Mouse (Mus musculus): ENCODE results near the gene Btn2a2. TPM values are rescaled to one million over a fixed set of nuclear protein-coding genes. Genes with fewer than 3 reads are reported as not detected.

The Btn2a2 gene
- polyA plus RNA-seq (2012; rRNA removed): 0.04 and 0.11 TPM in 2 replicates

DNA sequence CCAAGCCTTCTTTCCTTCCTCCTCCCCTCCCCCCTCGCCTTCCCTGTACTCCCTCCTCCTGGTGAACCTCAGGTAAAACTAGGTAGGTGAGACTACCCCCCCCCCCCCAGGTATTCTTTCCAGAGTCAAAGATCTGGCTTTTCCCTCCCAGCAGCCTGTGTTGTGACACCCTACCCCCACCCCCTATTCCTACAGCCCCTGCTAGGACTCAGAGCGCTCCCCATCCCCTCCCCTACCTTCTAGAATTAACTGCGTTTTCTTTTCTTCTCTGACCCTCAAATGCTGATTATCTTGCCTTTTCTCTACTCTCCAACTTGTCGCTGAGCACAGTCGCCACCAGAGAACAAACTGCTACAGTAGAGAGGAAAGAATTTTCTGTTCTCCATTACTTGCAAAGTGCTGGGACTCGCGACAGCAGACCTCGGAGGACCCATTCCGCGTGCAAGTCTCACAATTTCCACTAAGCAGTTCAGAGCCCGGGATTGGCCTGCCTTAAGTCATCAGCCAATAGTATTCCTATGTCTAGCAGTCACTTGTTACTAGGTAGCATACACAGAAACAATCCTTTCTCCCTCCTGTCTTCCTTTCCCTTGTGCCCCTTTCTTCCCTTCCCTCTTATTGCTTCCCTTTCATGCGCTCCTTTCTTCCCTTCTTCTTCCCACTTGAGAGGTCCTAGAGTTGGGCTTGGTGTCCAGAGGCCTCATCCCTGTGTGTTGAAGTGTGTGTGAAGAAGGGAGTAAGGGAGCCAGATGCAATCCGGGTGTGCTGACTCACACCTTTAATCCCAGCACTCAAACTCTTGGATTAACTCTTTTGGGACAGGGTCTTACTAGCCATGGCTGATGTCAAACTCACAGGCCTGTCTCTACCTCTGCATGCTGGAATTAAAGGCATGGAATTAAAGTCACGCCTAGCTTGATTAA is at the start of gene Btn2a2:
Btn2a2 (minus strand) TSS at position 458 of the 923 bp plus-strand sequence.

DNA sequence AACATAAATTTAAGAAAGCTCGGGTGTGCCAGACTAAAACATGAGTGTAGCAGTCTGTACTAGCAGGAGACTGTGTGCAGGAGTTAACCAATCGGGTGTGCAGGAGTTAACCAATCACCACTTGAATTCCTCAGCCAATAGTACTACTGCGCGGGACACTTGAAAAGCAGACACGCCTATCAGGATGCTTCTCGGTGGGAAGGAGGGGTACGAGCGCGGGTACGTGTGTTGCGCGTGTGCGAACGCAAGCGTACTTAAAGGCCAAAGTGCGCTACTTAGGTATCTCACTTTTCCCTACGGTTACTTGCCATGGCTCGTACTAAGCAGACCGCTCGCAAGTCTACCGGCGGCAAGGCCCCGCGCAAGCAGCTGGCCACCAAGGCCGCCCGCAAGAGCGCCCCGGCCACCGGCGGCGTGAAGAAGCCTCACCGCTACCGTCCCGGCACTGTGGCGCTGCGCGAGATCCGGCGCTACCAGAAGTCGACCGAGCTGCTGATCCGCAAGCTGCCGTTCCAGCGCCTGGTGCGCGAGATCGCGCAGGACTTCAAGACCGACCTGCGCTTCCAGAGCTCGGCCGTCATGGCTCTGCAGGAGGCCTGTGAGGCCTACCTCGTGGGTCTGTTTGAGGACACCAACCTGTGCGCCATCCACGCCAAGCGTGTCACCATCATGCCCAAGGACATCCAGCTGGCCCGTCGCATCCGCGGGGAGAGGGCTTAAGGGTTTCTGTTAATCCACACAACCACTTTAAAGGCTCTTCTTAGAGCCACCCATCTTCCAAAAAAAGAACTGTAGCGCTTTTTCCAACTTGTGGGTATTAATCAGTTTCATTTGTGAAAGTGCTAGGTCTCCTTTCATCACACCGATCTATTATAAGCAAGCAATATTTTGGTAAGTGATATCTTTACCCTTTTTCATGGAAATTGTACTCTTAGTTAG is 46.7 kb upstream of the Btn2a2 start, which contains the start of gene Hist1h3g:
Hist1h3g (plus strand) TSS at position 286 of the 939 bp plus-strand sequence.

DNA sequence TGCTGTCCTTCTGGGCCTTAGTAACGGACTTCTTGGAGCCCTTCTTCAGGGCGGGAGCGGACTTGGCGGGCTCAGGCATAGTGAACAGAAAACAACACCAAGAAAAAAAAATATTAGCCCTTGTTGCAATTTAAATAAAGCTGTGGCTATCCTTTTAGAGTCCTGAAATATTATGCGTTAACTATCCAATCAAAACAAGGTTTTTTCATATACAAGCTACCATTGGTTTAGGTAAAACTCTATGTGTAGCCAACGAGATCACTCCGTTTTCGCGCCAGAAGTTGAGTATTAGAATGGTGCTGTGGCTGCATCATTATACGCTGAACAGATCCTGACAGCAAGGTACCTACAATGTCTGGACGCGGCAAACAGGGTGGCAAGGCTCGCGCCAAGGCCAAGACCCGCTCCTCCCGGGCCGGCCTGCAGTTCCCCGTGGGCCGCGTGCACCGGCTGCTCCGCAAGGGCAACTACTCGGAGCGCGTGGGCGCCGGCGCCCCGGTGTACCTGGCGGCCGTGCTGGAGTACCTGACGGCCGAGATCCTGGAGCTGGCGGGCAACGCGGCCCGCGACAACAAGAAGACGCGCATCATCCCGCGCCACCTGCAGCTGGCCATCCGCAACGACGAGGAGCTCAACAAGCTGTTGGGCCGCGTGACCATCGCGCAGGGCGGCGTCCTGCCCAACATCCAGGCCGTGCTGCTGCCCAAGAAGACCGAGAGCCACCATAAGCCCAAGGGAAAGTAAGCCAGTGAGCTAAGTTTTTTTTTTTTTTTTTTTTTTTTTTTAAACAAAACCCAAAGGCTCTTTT is 45.1 kb upstream of the Btn2a2 start, which contains the start of gene Hist1h2af:
Hist1h2af (plus strand) TSS at position 347 of the 808 bp plus-strand sequence.

DNA sequence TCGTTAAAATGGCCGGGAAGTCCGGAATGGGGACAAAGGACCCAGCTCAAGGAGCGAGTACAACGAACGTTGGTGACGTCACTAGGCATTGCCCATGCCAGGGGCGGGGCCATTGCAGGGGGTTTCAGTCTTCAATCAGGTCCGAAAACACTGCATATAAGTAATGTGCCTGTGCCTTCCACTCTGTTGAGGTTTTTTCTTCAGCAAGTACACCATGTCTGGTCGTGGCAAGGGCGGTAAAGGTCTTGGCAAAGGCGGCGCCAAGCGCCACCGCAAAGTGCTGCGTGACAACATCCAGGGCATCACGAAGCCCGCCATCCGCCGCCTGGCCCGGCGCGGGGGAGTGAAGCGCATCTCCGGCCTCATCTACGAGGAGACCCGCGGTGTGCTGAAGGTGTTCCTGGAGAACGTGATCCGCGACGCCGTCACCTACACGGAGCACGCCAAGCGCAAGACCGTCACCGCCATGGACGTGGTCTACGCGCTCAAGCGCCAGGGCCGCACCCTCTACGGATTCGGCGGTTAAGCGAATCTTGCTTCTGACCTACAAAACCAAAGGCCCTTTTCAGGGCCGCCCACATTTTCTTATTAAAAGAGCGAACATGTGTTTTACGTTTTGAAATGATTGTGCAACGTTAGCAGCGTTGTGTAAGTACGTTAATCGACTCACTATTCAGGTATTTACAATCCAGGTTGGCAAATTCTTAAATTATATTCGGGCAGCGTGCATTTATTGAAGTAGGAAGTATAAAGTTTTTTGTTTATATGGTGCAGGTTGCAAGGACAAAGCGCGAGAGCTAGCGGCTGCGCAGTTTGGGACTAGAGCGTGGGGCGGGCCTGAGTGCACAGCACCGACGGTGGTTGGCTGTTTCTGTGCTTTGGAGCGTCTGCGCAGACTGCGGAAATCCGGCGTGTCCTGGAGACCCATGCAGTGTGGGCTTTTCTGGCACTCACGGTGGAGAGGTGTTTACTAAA is 42.5 kb upstream of the Btn2a2 start, which contains the start of gene Hist1h4h:
Hist1h4h (plus strand) TSS at position 150 of the 975 bp plus-strand sequence.

DNA sequence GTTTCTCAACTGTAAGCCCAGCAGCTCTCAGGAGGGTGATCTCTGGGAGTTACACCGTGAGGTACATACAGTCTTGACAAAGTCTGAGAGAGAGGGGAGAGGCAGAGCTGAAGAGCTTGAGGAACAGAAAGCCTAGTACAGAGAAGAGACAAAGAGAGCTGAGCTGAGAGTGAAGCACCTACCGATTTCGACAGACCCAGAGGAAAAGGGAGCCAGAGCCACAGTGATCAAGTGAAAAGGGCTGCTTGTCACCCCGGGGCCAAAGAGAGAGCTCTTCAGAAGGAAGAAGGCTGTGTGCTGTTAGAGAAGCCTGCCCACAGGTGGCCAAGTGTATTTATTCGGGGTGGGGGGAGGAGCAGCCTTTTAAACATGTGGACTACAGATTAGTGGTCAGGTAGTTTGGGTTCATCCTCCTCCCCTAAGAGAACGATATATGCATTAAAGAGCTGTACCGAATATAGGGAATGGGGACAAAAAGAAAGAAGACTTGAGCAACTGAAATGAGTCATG is 23.0 kb downstream of the Btn2a2 start, which contains the start of gene Btn1a1:
Btn1a1 (minus strand) TSS at position 302 of the 510 bp plus-strand sequence.

Other genes with a start within 250 kb of the Btn2a2 start
- gene Vmn1r223, start 241.7 kb downstream of the Btn2a2 start, polyA plus RNA-seq (2012; rRNA removed): not detected in 2 replicates
- 22.2 and 24.3 TPM in 2 replicates for gene Zfp322a, start 119.6 kb downstream of the Btn2a2 start, polyA plus RNA-seq (2012; rRNA removed)
- 8.5 and 9.1 TPM in 2 replicates for gene Abt1, start 65.0 kb downstream of the Btn2a2 start, polyA plus RNA-seq (2012; rRNA removed)
- gene Btn1a1, start 23.0 kb downstream of the Btn2a2 start, polyA plus RNA-seq (2012; rRNA removed): 0.06 and 0.07 TPM in 2 replicates
- 14.7 and 20.5 TPM in 2 replicates for gene Hist1h4h, start 42.2 kb upstream of the Btn2a2 start, polyA plus RNA-seq (2012; rRNA removed)
- 187 and 225 TPM in 2 replicates for gene Hist1h2af, start 45.0 kb upstream of the Btn2a2 start, polyA plus RNA-seq (2012; rRNA removed)
- 16.6 and 25.3 TPM in 2 replicates for gene Hist1h3g, start 46.6 kb upstream of the Btn2a2 start, polyA plus RNA-seq (2012; rRNA removed)
- 2.4 and 4.0 TPM in 2 replicates for gene Hist1h2bh, start 54.5 kb upstream of the Btn2a2 start, polyA plus RNA-seq (2012; rRNA removed)
- gene Hist1h3f, start 55.2 kb upstream of the Btn2a2 start, polyA plus RNA-seq (2012; rRNA removed): 2.5 and 3.5 TPM in 2 replicates
- 10.2 and 14.3 TPM in 2 replicates for gene Hist1h4f, start 62.8 kb upstream of the Btn2a2 start, polyA plus RNA-seq (2012; rRNA removed)
- 0.30 and 0.45 TPM in 2 replicates for gene Hist1h1d, start 64.4 kb upstream of the Btn2a2 start, polyA plus RNA-seq (2012; rRNA removed)
- gene Hist1h3e, start 73.5 kb upstream of the Btn2a2 start, polyA plus RNA-seq (2012; rRNA removed): 20.2 and 31.1 TPM in 2 replicates
- 9.2 and 10.5 TPM in 2 replicates for gene Hist1h2ae, start 82.4 kb upstream of the Btn2a2 start, polyA plus RNA-seq (2012; rRNA removed)
- 17.6 and 25.1 TPM in 2 replicates for gene Hist1h2bg, start 82.5 kb upstream of the Btn2a2 start, polyA plus RNA-seq (2012; rRNA removed)
- gene Hist1h2bf, start 85.3 kb upstream of the Btn2a2 start, polyA plus RNA-seq (2012; rRNA removed): 7.5 and 10.9 TPM in 2 replicates
- 4.5 and 5.4 TPM in 2 replicates for gene Hist1h2ad, start 85.5 kb upstream of the Btn2a2 start, polyA plus RNA-seq (2012; rRNA removed)
- gene Hist1h3d, start 86.9 kb upstream of the Btn2a2 start, polyA plus RNA-seq (2012; rRNA removed): 14.9 and 24.5 TPM in 2 replicates
- 6.8 and 9.8 TPM in 2 replicates for gene Hist1h4d, start 92.7 kb upstream of the Btn2a2 start, polyA plus RNA-seq (2012; rRNA removed)
- gene Hist1h2be, start 132.3 kb upstream of the Btn2a2 start, polyA plus RNA-seq (2012; rRNA removed): 2.1 and 2.5 TPM in 2 replicates
- 5.2 and 7.1 TPM in 2 replicates for gene Hist1h1e, start 133.7 kb upstream of the Btn2a2 start, polyA plus RNA-seq (2012; rRNA removed)
- gene Hist1h2ac, start 195.1 kb upstream of the Btn2a2 start, polyA plus RNA-seq (2012; rRNA removed): 1.2 and 1.3 TPM in 2 replicates
- gene Hist1h2bc, start 195.3 kb upstream of the Btn2a2 start, polyA plus RNA-seq (2012; rRNA removed): 25.7 and 29.8 TPM in 2 replicates
- gene Hist1h1t, start 207.0 kb upstream of the Btn2a2 start, polyA plus RNA-seq (2012; rRNA removed): 0.16 TPM in 1 of 2 replicates, not detected in the other
- 7.0 and 8.6 TPM in 2 replicates for gene Hist1h4c, start 209.6 kb upstream of the Btn2a2 start, polyA plus RNA-seq (2012; rRNA removed)
- gene Hfe, start 222.0 kb upstream of the Btn2a2 start, polyA plus RNA-seq (2012; rRNA removed): 2.3 and 2.4 TPM in 2 replicates
- 12.2 and 12.7 TPM in 2 replicates for gene Hist1h1c, start 250.0 kb upstream of the Btn2a2 start, polyA plus RNA-seq (2012; rRNA removed)

Data from central nervous system, embryonic 14 days (tissue).